Mouse (Mus musculus): ENCODE measurements around the gene Ppil4. TPM values are rescaled to one million over a fixed set of nuclear protein-coding genes. Genes with fewer than 3 reads are reported as not detected.

Ppil4 gene
- polyA plus RNA-seq, 2 experiments, result 9.4 to 20.7 TPM

GRCm38 (mm10) chr10:7832171-7832676, 39.5 kb downstream of the Ppil4 start, which contains the start of gene Zc3h12d:
TSS of gene Zc3h12d (plus strand) at chr10:7832470.
- DNase-seq (ENCODE audit: low read depth in 3 of 3, low spot score in 3 of 3) (peak in 1 of 3 experiments; percentile 7), ATAC-seq (ENCODE audit: insufficient read depth) (peak; percentile 41; the same call in 1 of the 2 replicates)
- Histone ChIP-seq H3K4me2 (ENCODE audit: low read depth) (peak within 1 kb of the TSS; percentile 39), H3K36me3 (replicated peaks; ENCODE audit: control insufficient read depth, insufficient read depth, low read depth) (no peaks in the 10 kb centered on the region), H3K4me1 (replicated peaks; ENCODE audit: control insufficient read depth in 2 of 2, insufficient read depth in 2 of 2, low read length in 1 of 2) (peaks cover 0 to 6% of the 10 kb centered on the region in 2 experiments; a peak in 1 of 4 replicates), H3K27ac (no peak within 1 kb of the TSS), H3K9me3 (ENCODE audit: control insufficient read depth, low read length) (no peaks in the 10 kb centered on the region), H3K27me3 (ENCODE audit: control insufficient read depth, insufficient read depth, low read length) (no peaks in the 10 kb centered on the region), H3K4me3 (ENCODE audit: insufficient read depth in 1 of 2, low read depth in 2 of 2, low read length in 2 of 2) (peak within 1 kb of the TSS; percentile 9 to 12; a peak in 1 of 4 replicates), H3K9ac (replicated peaks) (no peak within 1 kb of the TSS)
- WGBS (ENCODE audit: insufficient replicate concordance), result 2% methylated on average over 15 of the region's 15 CpGs
- TF ChIP-seq CTCF (IDR thresholded peaks at IDR 0.05; ENCODE audit: low read depth) (0 out of 2 replicates have a peak, but pooled peaks have one; percentile 12), EP300 (IDR thresholded peaks at IDR 0.05; ENCODE audit: low read depth) (no peak)

DNA sequence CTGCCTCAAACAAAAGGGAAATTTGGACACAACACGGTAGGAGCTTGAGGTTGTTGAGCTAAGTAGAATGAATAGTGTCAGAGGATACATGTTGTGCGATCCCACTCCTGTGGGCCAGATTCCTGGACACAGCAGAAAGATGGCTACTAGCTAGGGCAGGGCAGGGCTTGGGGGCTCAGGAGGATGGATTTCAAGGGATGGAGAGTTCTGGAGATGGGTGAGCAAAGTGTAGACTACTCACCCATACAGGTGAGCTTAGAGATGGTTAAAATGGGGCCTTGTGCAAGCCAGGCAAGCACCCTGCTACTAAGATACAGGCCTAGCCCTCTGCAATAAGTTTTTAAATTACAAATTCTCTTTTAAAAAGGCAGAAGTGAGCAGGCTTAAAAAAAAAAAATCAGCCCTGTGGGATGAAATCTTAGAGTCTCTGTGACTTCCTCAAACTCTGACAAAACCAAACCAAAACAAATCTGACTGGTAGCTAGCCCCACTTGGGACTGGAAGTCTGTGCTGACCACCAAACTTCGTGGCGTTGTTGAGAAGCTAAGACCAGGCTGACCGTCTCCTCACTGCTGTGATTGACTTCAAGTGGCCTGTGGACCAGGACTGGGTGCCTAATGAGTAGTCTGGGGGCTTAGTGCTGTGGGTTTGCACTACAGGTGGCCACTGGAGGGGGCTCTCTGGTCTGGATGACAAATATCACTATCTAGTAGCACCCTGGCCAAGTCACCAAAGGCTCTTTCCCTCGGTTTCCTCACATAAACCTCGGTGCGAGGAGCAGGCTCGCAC, 40.9 kb downstream of the Ppil4 start:
- Histone ChIP-seq H3K9me3 (ENCODE audit: control insufficient read depth, low read length) (no peaks in the 10 kb centered on the region), H3K4me2 (ENCODE audit: low read depth) (no peak overlapping the region), H3K4me3 (ENCODE audit: insufficient read depth in 1 of 2, low read depth in 2 of 2, low read length in 2 of 2) (no peak overlapping the region), H3K4me1 (replicated peaks; ENCODE audit: control insufficient read depth in 2 of 2, insufficient read depth in 2 of 2, low read length in 1 of 2) (peaks cover 0 to 6% of the 10 kb centered on the region in 2 experiments; a peak in 1 of 4 replicates), H3K9ac (replicated peaks) (no peak overlapping the region), H3K27me3 (ENCODE audit: control insufficient read depth, insufficient read depth, low read length) (no peaks in the 10 kb centered on the region), H3K27ac (no peak overlapping the region), H3K36me3 (replicated peaks; ENCODE audit: control insufficient read depth, insufficient read depth, low read depth) (no peaks in the 10 kb centered on the region)
- TF ChIP-seq CTCF (IDR thresholded peaks at IDR 0.05; ENCODE audit: low read depth) (no peak), EP300 (IDR thresholded peaks at IDR 0.05; ENCODE audit: low read depth) (no peak)
- no peak for DNase-seq (ENCODE audit: low read depth in 3 of 3, low spot score in 3 of 3)
- no peak for ATAC-seq (ENCODE audit: insufficient read depth)
- 52% methylated on average over 9 of the region's 9 CpGs for WGBS (ENCODE audit: insufficient replicate concordance)

GRCm38 (mm10) chr10:7834671-7835225, 42.1 kb downstream of the Ppil4 start:
- TF ChIP-seq CTCF (IDR thresholded peaks at IDR 0.05; ENCODE audit: low read depth), result no peak
- TF ChIP-seq EP300 (IDR thresholded peaks at IDR 0.05; ENCODE audit: low read depth), result no peak
- Histone ChIP-seq H3K9ac (replicated peaks) (no peak overlapping the region), H3K4me1 (replicated peaks; ENCODE audit: control insufficient read depth in 2 of 2, insufficient read depth in 2 of 2, low read length in 1 of 2) (peaks cover 0 to 6% of the 10 kb centered on the region in 2 experiments; a peak in 1 of 4 replicates), H3K36me3 (replicated peaks; ENCODE audit: control insufficient read depth, insufficient read depth, low read depth) (no peaks in the 10 kb centered on the region), H3K27ac (no peak overlapping the region), H3K4me3 (ENCODE audit: insufficient read depth in 1 of 2, low read depth in 2 of 2, low read length in 2 of 2) (no peak overlapping the region), H3K4me2 (ENCODE audit: low read depth) (no peak overlapping the region), H3K9me3 (ENCODE audit: control insufficient read depth, low read length) (no peaks in the 10 kb centered on the region), H3K27me3 (ENCODE audit: control insufficient read depth, insufficient read depth, low read length) (no peaks in the 10 kb centered on the region)
- WGBS (ENCODE audit: insufficient replicate concordance), result 57% methylated on average over 10 of the region's 10 CpGs
- ATAC-seq (ENCODE audit: insufficient read depth) (no peak), DNase-seq (ENCODE audit: low read depth in 3 of 3, low spot score in 3 of 3) (no peak)

GRCm38 (mm10) chr10:7836902-7837301, 44.2 kb downstream of the Ppil4 start:
- Histone ChIP-seq H3K36me3 (replicated peaks; ENCODE audit: control insufficient read depth, insufficient read depth, low read depth) (no peaks in the 10 kb centered on the region), H3K4me2 (ENCODE audit: low read depth) (no peak overlapping the region), H3K27ac (no peak overlapping the region), H3K27me3 (ENCODE audit: control insufficient read depth, insufficient read depth, low read length) (no peaks in the 10 kb centered on the region), H3K9me3 (ENCODE audit: control insufficient read depth, low read length) (no peaks in the 10 kb centered on the region), H3K4me3 (ENCODE audit: insufficient read depth in 1 of 2, low read depth in 2 of 2, low read length in 2 of 2) (no peak overlapping the region), H3K4me1 (replicated peaks; ENCODE audit: control insufficient read depth in 2 of 2, insufficient read depth in 2 of 2, low read length in 1 of 2) (peaks cover 0 to 6% of the 10 kb centered on the region in 2 experiments; a peak in 1 of 4 replicates), H3K9ac (replicated peaks) (no peak overlapping the region)
- no peak for TF ChIP-seq EP300 (IDR thresholded peaks at IDR 0.05; ENCODE audit: low read depth)
- TF ChIP-seq CTCF (IDR thresholded peaks at IDR 0.05; ENCODE audit: low read depth), result no peak
- no peak for ATAC-seq (ENCODE audit: insufficient read depth)
- 57% methylated on average over 2 of the region's 2 CpGs for WGBS (ENCODE audit: insufficient replicate concordance)
- DNase-seq (ENCODE audit: low read depth in 3 of 3, low spot score in 3 of 3), result no peak

DNA sequence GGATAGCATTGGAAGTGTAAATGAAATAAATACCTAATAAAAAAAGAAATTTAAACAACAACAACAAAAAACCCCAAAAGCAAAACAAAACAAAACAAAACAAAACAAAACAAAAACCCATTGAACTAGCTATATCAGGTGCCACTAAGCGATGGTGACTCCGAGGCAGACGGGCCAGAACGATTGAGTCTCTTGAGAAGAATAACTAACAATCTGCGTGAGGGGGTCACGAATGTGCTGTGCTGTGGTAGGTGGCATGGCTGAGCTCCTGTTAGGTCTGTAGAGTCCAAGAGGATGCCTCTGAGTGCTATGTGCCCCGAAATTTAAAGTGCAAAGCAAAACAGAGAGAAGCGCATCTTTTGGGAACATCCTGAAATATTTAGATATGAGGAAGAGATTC, 44.8 kb downstream of the Ppil4 start:
- H3K4me2 ChIP-seq (ENCODE audit: low read depth), result no peak overlapping the region
- H3K27ac ChIP-seq, result no peak overlapping the region
- TF ChIP-seq EP300 (IDR thresholded peaks at IDR 0.05; ENCODE audit: low read depth), result no peak
- TF ChIP-seq CTCF (IDR thresholded peaks at IDR 0.05; ENCODE audit: low read depth), result no peak
- no peaks in the 10 kb centered on the region for H3K27me3 ChIP-seq (ENCODE audit: control insufficient read depth, insufficient read depth, low read length)
- H3K4me1 ChIP-seq (replicated peaks; ENCODE audit: control insufficient read depth in 2 of 2, insufficient read depth in 2 of 2, low read length in 1 of 2), result peaks cover 0 to 3% of the 10 kb centered on the region in 2 experiments; a peak in 1 of 4 replicates
- no peaks in the 10 kb centered on the region for H3K36me3 ChIP-seq (replicated peaks; ENCODE audit: control insufficient read depth, insufficient read depth, low read depth)
- 72% methylated on average over 8 of the region's 8 CpGs for WGBS (ENCODE audit: insufficient replicate concordance)
- DNase-seq (ENCODE audit: low read depth in 3 of 3, low spot score in 3 of 3) (no peak), ATAC-seq (ENCODE audit: insufficient read depth) (no peak)
- H3K9me3 ChIP-seq (ENCODE audit: control insufficient read depth, low read length), result no peaks in the 10 kb centered on the region
- no peak overlapping the region for H3K9ac ChIP-seq (replicated peaks)
- H3K4me3 ChIP-seq (ENCODE audit: insufficient read depth in 1 of 2, low read depth in 2 of 2, low read length in 2 of 2), result no peak overlapping the region
